Mouse (Mus musculus) thymus, postnatal 10 days (tissue): ENCODE measurements at regions not wholly inside any gene's neighbourhood (a gene's known extent, or its start where the extent isn't known, plus 50 kb on each side); places are given as distances from the start of the nearest gene placed in this dataset.

Experiments
- DNase-seq, 2 experiments: peaks; one replicate each; pipeline ENCODE4 v3.0.0; 2021; ENCODE audit warnings: low spot score in 2 of 2

GRCm38 (mm10) chr1:34642304-34642893 is 62.9 kb downstream of the Amer3 start:
- peak in 1 of 2 experiments; percentile 53 for DNase-seq

GRCm38 (mm10) chr1:34653963-34654644 is 74.6 kb downstream of the Amer3 start:
- DNase-seq: no peak

- no peak for DNase-seq
Measured at GRCm38 (mm10) chr1:34657481-34657880, 78.0 kb downstream of the Amer3 start.

GRCm38 (mm10) chr1:34663875-34664547 is 84.6 kb downstream of the Amer3 start:
- DNase-seq: no peak

- DNase-seq: no peak
Measured at GRCm38 (mm10) chr1:34664816-34665511, 85.5 kb downstream of the Amer3 start.

GRCm38 (mm10) chr1:34665512-34665854 is 86.0 kb downstream of the Amer3 start:
- no peak for DNase-seq

- DNase-seq: no peak
Measured at GRCm38 (mm10) chr1:34666226-34666662, 86.8 kb downstream of the Amer3 start.

- DNase-seq: no peak
Measured at GRCm38 (mm10) chr1:34677105-34677741, 97.8 kb downstream of the Amer3 start.

- DNase-seq: no peak
Measured at GRCm38 (mm10) chr1:34677832-34678733, 98.6 kb downstream of the Amer3 start.

- no peak for DNase-seq
Measured at GRCm38 (mm10) chr1:34678734-34679068, 99.2 kb downstream of the Amer3 start.

GRCm38 (mm10) chr1:34686539-34686938 is 107.1 kb downstream of the Amer3 start:
- DNase-seq: no peak

- DNase-seq: no peak
Measured at GRCm38 (mm10) chr1:34696533-34696932, 117.1 kb downstream of the Amer3 start.

GRCm38 (mm10) chr1:34700237-34701030 is 121.0 kb downstream of the Amer3 start:
- peak in 1 of 2 experiments; percentile 49 for DNase-seq

GRCm38 (mm10) chr1:34701436-34701835 is 122.0 kb downstream of the Amer3 start:
- DNase-seq: no peak

GRCm38 (mm10) chr1:34709089-34709488 is 129.6 kb downstream of the Amer3 start:
- DNase-seq: no peak

GRCm38 (mm10) chr1:34722674-34723073 is 120.2 kb downstream of the Fam168b start:
- DNase-seq: no peak

- DNase-seq: no peak
Measured at GRCm38 (mm10) chr1:34732156-34732555, 110.7 kb downstream of the Fam168b start.

GRCm38 (mm10) chr1:34733026-34733913 is 109.6 kb downstream of the Fam168b start:
- no peak for DNase-seq

GRCm38 (mm10) chr1:34738386-34739067 is 104.3 kb downstream of the Fam168b start:
- peak; percentile 23 to 65 for DNase-seq
